8 mouse cellular contexts compared by ENCODE assay signal in genomic region chr2:118659493-118659892, GRCm38 (mm10). TPM values are rescaled to one million over a fixed set of nuclear protein-coding genes. Genes with fewer than 3 reads are reported as not detected.
DNase-seq lines count a peak whose midpoint lies in the region; ATAC-seq lines count a peak whose summit lies in the region.

No protein-coding gene starts in this region.

- H3K9me3 ChIP-seq in neural tube, embryonic 11.5 days (ENCODE audit: control insufficient read depth, low read length) = no peaks in the 10 kb centered on the region
- no peaks in the 10 kb centered on the region for H3K9me3 ChIP-seq in forebrain, embryonic 10.5 days
- no peaks in the 10 kb centered on the region for H3K9me3 ChIP-seq in limb, embryonic 15.5 days
- no peaks in the 10 kb centered on the region for H3K9me3 ChIP-seq in stomach, embryonic 16.5 days (replicated peaks; ENCODE audit: control insufficient read depth, low read length)

- H3K36me3 ChIP-seq in neural tube, embryonic 11.5 days (ENCODE audit: control insufficient read depth, insufficient read depth, low read length) = no peaks in the 10 kb centered on the region
- H3K36me3 ChIP-seq in forebrain, embryonic 10.5 days (replicated peaks) = no peaks in the 10 kb centered on the region
- H3K36me3 ChIP-seq in limb, embryonic 15.5 days = no peaks in the 10 kb centered on the region
- H3K36me3 ChIP-seq in stomach, embryonic 16.5 days (ENCODE audit: control insufficient read depth, insufficient read depth, low read length) = no peaks in the 10 kb centered on the region

- peaks cover 16% of the 10 kb centered on the region for H3K4me1 ChIP-seq in neural tube, embryonic 11.5 days (ENCODE audit: control insufficient read depth, insufficient read depth, low read length)
- H3K4me1 ChIP-seq in forebrain, embryonic 10.5 days = peaks cover 57% of the 10 kb centered on the region
- peaks cover 40% of the 10 kb centered on the region for H3K4me1 ChIP-seq in limb, embryonic 15.5 days
- peaks cover 51% of the 10 kb centered on the region for H3K4me1 ChIP-seq in stomach, embryonic 16.5 days (ENCODE audit: control insufficient read depth, insufficient read depth, low read length)

- peaks cover 20% of the 10 kb centered on the region for H3K27me3 ChIP-seq in neural tube, embryonic 11.5 days (ENCODE audit: control insufficient read depth, insufficient read depth, low read length)
- H3K27me3 ChIP-seq in forebrain, embryonic 10.5 days (ENCODE audit: poor library complexity, severe bottlenecking) = peaks cover 41% of the 10 kb centered on the region
- H3K27me3 ChIP-seq in limb, embryonic 15.5 days = peaks cover 8% of the 10 kb centered on the region; the same call in 1 of the 2 replicates
- H3K27me3 ChIP-seq in stomach, embryonic 16.5 days (ENCODE audit: control insufficient read depth, insufficient read depth, low read length) = no peaks in the 10 kb centered on the region

- H3K4me2 ChIP-seq in neural tube, embryonic 11.5 days (ENCODE audit: low read depth) = peak overlapping the region; percentile 42
- peak overlapping the region; percentile 53; the same call in 1 of the 2 replicates for H3K4me2 ChIP-seq in limb, embryonic 15.5 days
- H3K4me2 ChIP-seq in stomach, embryonic 16.5 days (ENCODE audit: low read depth, low read length) = peak overlapping the region; percentile 64

- no peak overlapping the region for H3K4me3 ChIP-seq in neural tube, embryonic 11.5 days (ENCODE audit: low read depth, low read length)
- peak overlapping the region; percentile 45; the same call in 1 of the 2 replicates for H3K4me3 ChIP-seq in forebrain, embryonic 10.5 days
- H3K4me3 ChIP-seq in limb, embryonic 15.5 days = peak overlapping the region; percentile 39
- no peak overlapping the region; the same call in 1 of the 2 replicates for H3K4me3 ChIP-seq in stomach, embryonic 16.5 days (replicated peaks; ENCODE audit: low read length)

- H3K27ac ChIP-seq in neural tube, embryonic 11.5 days (ENCODE audit: low read depth, low read length) = no peak overlapping the region
- H3K27ac ChIP-seq in forebrain, embryonic 10.5 days = peak overlapping the region; percentile 83
- H3K27ac ChIP-seq in limb, embryonic 15.5 days = no peak overlapping the region
- peak overlapping the region; percentile 61 for H3K27ac ChIP-seq in stomach, embryonic 16.5 days (ENCODE audit: low read length)

- ATAC-seq in neural tube, embryonic 11.5 days (ENCODE audit: insufficient read depth, low FRiP score, low TSS enrichment) = no peak
- no peak for ATAC-seq in limb, embryonic 15.5 days (ENCODE audit: insufficient number of reproducible peaks, low FRiP score, low TSS enrichment, low read depth)
- no peak for ATAC-seq in stomach, embryonic 16.5 days (ENCODE audit: insufficient read depth, low FRiP score)

- WGBS in neural tube, embryonic 11.5 days = 87% methylated on average over 12 of the region's 12 CpGs
- 87% methylated on average over 12 of the region's 12 CpGs for WGBS in forebrain, embryonic 10.5 days
- WGBS in limb, embryonic 15.5 days = 81% methylated on average over 12 of the region's 12 CpGs
- 77% methylated on average over 12 of the region's 12 CpGs for WGBS in stomach, embryonic 16.5 days

- no peak for DNase-seq in neural tube, embryonic 11.5 days (ENCODE audit: low spot score)
- DNase-seq in neural tube, embryonic 10.5 days (ENCODE audit: extremely low spot score, low spot score) = no peak
- DNase-seq in forebrain, embryonic 10.5 days (ENCODE audit: extremely low spot score, low spot score) = no peak
- DNase-seq in yolk sac, embryonic 10.5 days (ENCODE audit: low spot score) = no peak
- DNase-seq in frontal cortex, postnatal 25 days (ENCODE audit: low spot score in 2 of 2) = no peak
- no peak for DNase-seq in cerebellum, adult 11 months

- peak overlapping the region; percentile 52; the same call in 1 of the 2 replicates for H3K9ac ChIP-seq in neural tube, embryonic 11.5 days (ENCODE audit: low read length)
- no peak overlapping the region for H3K9ac ChIP-seq in limb, embryonic 15.5 days
- H3K9ac ChIP-seq in stomach, embryonic 16.5 days (ENCODE audit: low read length) = peak overlapping the region; percentile 12; the same call in 1 of the 2 replicates

RNA-seq across cellular contexts. Expression of gene Pak6, which starts 3.6 kb away (rescaled TPM):
- 0.78 and 1.6 TPM in 2 replicates for polyA plus RNA-seq in neural tube, embryonic 11.5 days (2014; fragmentation: Nextera tagmentation; extraction: Ambion mirVana)
- polyA plus RNA-seq in forebrain, embryonic 10.5 days (2016; fragmentation: Nextera tagmentation; extraction: Ambion mirVana) = 0.52 and 1.6 TPM in 2 replicates
- polyA plus RNA-seq in limb, embryonic 15.5 days (2015; fragmentation: Nextera tagmentation; extraction: Ambion mirVana) = 8.3 and 8.6 TPM in 2 replicates
- polyA plus RNA-seq in stomach, embryonic 16.5 days (2015; fragmentation: Nextera tagmentation; extraction: Ambion mirVana) = 5.2 and 5.4 TPM in 2 replicates

RNA-seq across cellular contexts. Expression of gene Ankrd63, which starts 44.3 kb away (rescaled TPM):
- polyA plus RNA-seq in neural tube, embryonic 11.5 days (2014; fragmentation: Nextera tagmentation; extraction: Ambion mirVana) = not detected in 2 replicates
- polyA plus RNA-seq in forebrain, embryonic 10.5 days (2016; fragmentation: Nextera tagmentation; extraction: Ambion mirVana) = not detected in 2 replicates
- polyA plus RNA-seq in limb, embryonic 15.5 days (2015; fragmentation: Nextera tagmentation; extraction: Ambion mirVana) = 0.05 TPM in 2 replicates
- polyA plus RNA-seq in stomach, embryonic 16.5 days (2015; fragmentation: Nextera tagmentation; extraction: Ambion mirVana) = 0.06 TPM in 2 replicates

Comparison
In these comparisons a context has a peak if more than half of its experiments do, and no peak if none do; other contexts are left out.
1. H3K27ac ChIP-seq: peak in forebrain, embryonic 10.5 days (single experiment) and stomach, embryonic 16.5 days (single experiment); none in neural tube, embryonic 11.5 days (single experiment) and limb, embryonic 15.5 days (single experiment).
2. H3K4me3 ChIP-seq: peak in forebrain, embryonic 10.5 days (single experiment) and limb, embryonic 15.5 days (single experiment); none in neural tube, embryonic 11.5 days (single experiment) and stomach, embryonic 16.5 days (single experiment).
3. Peak in every context shown above with its lines, with median percentiles within 50 percentile points of each other: H3K4me2 ChIP-seq.